Comparison of ENCODE assay signal across 27 mouse cellular contexts in genomic region chr11:45323766-45324165, GRCm38 (mm10).
DNase-seq lines count a peak whose midpoint lies in the region; ATAC-seq and TF ChIP-seq lines count a peak whose summit lies in the region.
"Had no signal": no experiment of that assay in that cellular context is flagged by ENCODE, and none has a peak within 500 bp of the region (broad histone marks: within the 10 kb centered on the region; RNA-seq: fewer than 3 reads in every experiment).

No protein-coding gene starts in this region.

- WGBS in embryonic facial prominence, embryonic 14.5 days: 67% methylated on average over 5 of the region's 5 CpGs
- 88% methylated on average over 5 of the region's 5 CpGs for WGBS in embryonic facial prominence, embryonic 10.5 days
- 66% methylated on average over 5 of the region's 5 CpGs for WGBS in lung, adult 2 months
- WGBS in bone marrow, adult 2 months: 65% methylated on average over 5 of the region's 5 CpGs

- no peaks in the 10 kb centered on the region for H3K36me3 ChIP-seq in embryonic facial prominence, embryonic 14.5 days (ENCODE audit: control insufficient read depth, insufficient read depth, low read length)
- no peaks in the 10 kb centered on the region for H3K36me3 ChIP-seq in embryonic facial prominence, embryonic 10.5 days (replicated peaks)
- H3K36me3 ChIP-seq in splenic B cell, adult 2 months (ENCODE audit: control insufficient read depth, insufficient read depth, low read length, poor library complexity, severe bottlenecking): no peaks in the 10 kb centered on the region
- H3K36me3 ChIP-seq: G1E; hindbrain, embryonic 10.5 days; hindbrain, embryonic 15.5 days; limb, embryonic 12.5 days had no signal

- no peaks in the 10 kb centered on the region for H3K27me3 ChIP-seq in embryonic facial prominence, embryonic 14.5 days (replicated peaks; ENCODE audit: control insufficient read depth, insufficient read depth, low read length)
- no peaks in the 10 kb centered on the region for H3K27me3 ChIP-seq in embryonic facial prominence, embryonic 10.5 days (replicated peaks; ENCODE audit: low read depth, poor library complexity, severe bottlenecking)
- no peaks in the 10 kb centered on the region for H3K27me3 ChIP-seq in splenic B cell, adult 2 months (ENCODE audit: control insufficient read depth, insufficient read depth, low read length, poor library complexity, severe bottlenecking)
- H3K27me3 ChIP-seq: forebrain, embryonic 13.5 days; hindbrain, embryonic 15.5 days; limb, embryonic 12.5 days had no signal

- ATAC-seq in embryonic facial prominence, embryonic 14.5 days (ENCODE audit: low read depth): no peak
- ATAC-seq: forebrain, embryonic 13.5 days; inflammation-experienced regulatory T-cells, adult 6 months; midbrain, embryonic 16.5 days had no signal

- no peak for TF ChIP-seq CTCF in lung, adult 2 months (IDR thresholded peaks at IDR 0.05; ENCODE audit: insufficient read depth, low read length)
- no peak for TF ChIP-seq CTCF in bone marrow, adult 2 months (IDR thresholded peaks at IDR 0.05; ENCODE audit: control insufficient read depth, insufficient read depth, low read length)

- H3K9me3 ChIP-seq in embryonic facial prominence, embryonic 14.5 days (ENCODE audit: control insufficient read depth, low read length): no peaks in the 10 kb centered on the region
- no peaks in the 10 kb centered on the region for H3K9me3 ChIP-seq in embryonic facial prominence, embryonic 10.5 days
- H3K9me3 ChIP-seq: forebrain, embryonic 13.5 days; G1E; hindbrain, embryonic 10.5 days; hindbrain, embryonic 15.5 days; limb, embryonic 12.5 days had no signal

- no peak overlapping the region for H3K9ac ChIP-seq in embryonic facial prominence, embryonic 14.5 days (ENCODE audit: low read depth, low read length)
- H3K9ac ChIP-seq: forebrain, embryonic 13.5 days; hindbrain, embryonic 15.5 days; limb, embryonic 12.5 days had no signal

- no peak overlapping the region for H3K4me3 ChIP-seq in embryonic facial prominence, embryonic 14.5 days (ENCODE audit: low read depth, low read length)
- no peak overlapping the region for H3K4me3 ChIP-seq in embryonic facial prominence, embryonic 10.5 days
- no peak overlapping the region for H3K4me3 ChIP-seq in lung, adult 2 months (replicated peaks; ENCODE audit: extremely low read depth, low read depth, low read length)
- H3K4me3 ChIP-seq in bone marrow, adult 2 months (replicated peaks; ENCODE audit: control insufficient read depth, low read depth, low read length): no peak overlapping the region
- H3K4me3 ChIP-seq: forebrain, embryonic 13.5 days; hindbrain, embryonic 10.5 days; hindbrain, embryonic 15.5 days; limb, embryonic 12.5 days had no signal

- H3K4me1 ChIP-seq in embryonic facial prominence, embryonic 14.5 days (ENCODE audit: control insufficient read depth, insufficient read depth, low read length): peaks cover 4% of the 10 kb centered on the region; the same call in 1 of the 2 replicates
- H3K4me1 ChIP-seq in embryonic facial prominence, embryonic 10.5 days: no peaks in the 10 kb centered on the region
- H3K4me1 ChIP-seq in lung, adult 2 months (ENCODE audit: control insufficient read depth, insufficient read depth, low read length): no peaks in the 10 kb centered on the region
- peaks cover 1% of the 10 kb centered on the region; the same call in 1 of the 2 replicates for H3K4me1 ChIP-seq in bone marrow, adult 2 months (ENCODE audit: control insufficient read depth, insufficient read depth, low read length)
- H3K4me1 ChIP-seq: forebrain, embryonic 13.5 days; hindbrain, embryonic 10.5 days; hindbrain, embryonic 15.5 days; limb, embryonic 12.5 days had no signal

- DNase-seq in embryonic facial prominence, embryonic 14.5 days (ENCODE audit: low spot score): peak; percentile 74
- no peak for DNase-seq in embryonic facial prominence, embryonic 10.5 days (ENCODE audit: low spot score)
- DNase-seq in lung, postnatal 25 days (ENCODE audit: low spot score): peak; percentile 0
- DNase-seq in lung, adult 2 months: no peak
- peak; percentile 50 for DNase-seq in splenic B cell, adult 2 months (ENCODE audit: low read depth, low spot score)
- DNase-seq in urinary bladder, adult 18-20 months (ENCODE audit: low spot score in 2 of 2): no peak
- DNase-seq: adrenal gland, postnatal 14 days; cerebellum, adult 18-20 months; cerebellum, postnatal 10 days; gastrocnemius, postnatal 10 days; heart, postnatal 14 days; kidney, adult 18-20 months; layer of hippocampus, adult 9-11 months; lung, adult 18-20 months; lung, postnatal 10 days; right cerebral cortex, adult 18-20 months had no signal

- no peak for TF ChIP-seq POLR2A in lung, adult 2 months (IDR thresholded peaks at IDR 0.05; ENCODE audit: borderline replicate concordance, extremely low read depth, low read depth, low read length)
- no peak for TF ChIP-seq POLR2A in bone marrow, adult 2 months (IDR thresholded peaks at IDR 0.05; ENCODE audit: borderline replicate concordance, control insufficient read depth, low read depth, low read length)

- H3K4me2 ChIP-seq in embryonic facial prominence, embryonic 14.5 days (ENCODE audit: low read depth, low read length): no peak overlapping the region
- H3K4me2 ChIP-seq: forebrain, embryonic 13.5 days; hindbrain, embryonic 15.5 days; limb, embryonic 12.5 days; liver, embryonic 11.5 days; midbrain, embryonic 11.5 days had no signal

- no peak overlapping the region for H3K27ac ChIP-seq in embryonic facial prominence, embryonic 14.5 days (replicated peaks; ENCODE audit: low read depth, low read length)
- H3K27ac ChIP-seq in embryonic facial prominence, embryonic 10.5 days (replicated peaks): no peak overlapping the region
- H3K27ac ChIP-seq in bone marrow, adult 2 months (ENCODE audit: control insufficient read depth, insufficient read depth, low read depth, low read length, poor library complexity): peak overlapping the region; percentile 27; the same call in 1 of the 2 replicates
- H3K27ac ChIP-seq: forebrain, embryonic 13.5 days; hindbrain, embryonic 10.5 days; hindbrain, embryonic 15.5 days; kidney, postnatal 0 days; limb, embryonic 12.5 days had no signal

Comparison
In these comparisons a context has a peak if more than half of its experiments do, and no peak if none do; other contexts are left out.
1. DNase-seq: peak in embryonic facial prominence, embryonic 14.5 days (single experiment), lung, postnatal 25 days (single experiment) and splenic B cell, adult 2 months (single experiment); none in embryonic facial prominence, embryonic 10.5 days (single experiment), lung, adult 2 months (single experiment) and urinary bladder, adult 18-20 months (0 of 2).